Mouse (Mus musculus) heart, postnatal 0 days (tissue): ENCODE data around the gene Xpnpep1.

ENCODE experiments used
- CTCF ChIP-seq: IDR thresholded peaks from 2 replicates; pipeline ENCODE4 v1.5.1; 2016; ENCODE audit warnings: antibody characterized with exemption, control low read depth, low read depth
- EP300 ChIP-seq: IDR thresholded peaks from 2 replicates; pipeline ENCODE4 v1.6.1; 2016; ENCODE audit warnings: antibody characterized with exemption, low read depth

GRCm38 (mm10) chr19:53084735-53085134 lies 44.7 kb upstream of the Xpnpep1 start:
- TF ChIP-seq EP300 = no peak
- TF ChIP-seq CTCF = no peak
